Mouse (Mus musculus) adrenal gland, postnatal 14 days (tissue): Measurements from ENCODE around the gene Wdr49. TPM values are rescaled to one million over a fixed set of nuclear protein-coding genes. Genes with fewer than 3 reads are reported as not detected.
"Not testable (repeated sequence)": the region's sequence is repeated elsewhere in the genome, so short reads cannot be mapped to it uniquely, and the experiment has no call there.

ENCODE experiments used
- DNase-seq: peaks from one replicate; pipeline ENCODE4 v3.0.0; 2021; ENCODE audit warnings: mixed read lengths
- total RNA-seq: library from RNA; stranded (reverse); gene quantifications from 2 replicates; pipeline ENCODE4 v1.2.3, GENCODE M21; 2021

The Wdr49 gene
- total RNA-seq, 1 experiment from 2014 or later: not detected

GRCm38 (mm10) chr3:75301072-75301471 is 180.9 kb downstream of the Wdr49 start:
- no peak for DNase-seq

GRCm38 (mm10) chr3:75299464-75299863 is 182.5 kb downstream of the Wdr49 start:
- DNase-seq: not testable (repeated sequence)

- no peak for DNase-seq
These were observed 184.2 kb downstream of the Wdr49 start for GRCm38 (mm10) chr3:75297758-75298111.

GRCm38 (mm10) chr3:75297026-75297757 is 184.8 kb downstream of the Wdr49 start:
- no peak for DNase-seq

GRCm38 (mm10) chr3:75293243-75293642 is 188.7 kb downstream of the Wdr49 start:
- no peak for DNase-seq

GRCm38 (mm10) chr3:75277455-75277854 is 204.5 kb downstream of the Wdr49 start:
- DNase-seq: no peak

GRCm38 (mm10) chr3:75276522-75276921 is 205.4 kb downstream of the Wdr49 start:
- no peak for DNase-seq

GRCm38 (mm10) chr3:75275127-75275526 is 206.8 kb downstream of the Wdr49 start:
- DNase-seq: no peak

GRCm38 (mm10) chr3:75269978-75270377 is 212.0 kb downstream of the Wdr49 start, which contains the start of gene Serpini2:
TSS of gene Serpini2 (minus strand) at chr3:75270078.
- DNase-seq: no peak

- no peak for DNase-seq
These were observed 222.6 kb downstream of the Wdr49 start for GRCm38 (mm10) chr3:75259356-75259755.

Other genes with a start within 250 kb of the Wdr49 start
- not detected in 2 replicates for gene Serpini2, start 212.1 kb downstream of the Wdr49 start, total RNA-seq
- gene Pdcd10, start 74.7 kb upstream of the Wdr49 start, total RNA-seq: 71.8 and 76.3 TPM in 2 replicates
- 3.6 and 8.0 TPM in 2 replicates for gene Serpini1, start 75.4 kb upstream of the Wdr49 start, total RNA-seq